Mouse (Mus musculus): ENCODE data around the gene Tjp1.

DNA sequence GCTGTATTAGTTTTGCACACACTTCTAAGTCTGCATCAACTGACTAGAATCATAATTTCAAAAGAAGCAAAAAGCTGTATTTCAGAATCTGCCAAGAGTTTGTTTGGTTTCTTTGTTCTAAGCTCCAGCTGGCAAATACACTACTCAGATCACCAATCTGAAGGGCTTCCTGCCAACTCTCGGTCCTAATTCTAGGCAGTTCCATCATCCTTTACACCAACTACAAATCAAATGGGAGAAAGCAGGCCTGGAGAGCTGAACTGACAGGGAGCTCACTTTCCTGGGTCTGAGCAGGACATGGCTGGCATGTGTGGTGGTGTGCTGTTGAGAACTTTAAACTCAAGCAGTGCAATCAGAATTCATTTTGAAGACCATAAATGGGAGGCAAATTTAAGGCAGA lies 170.0 kb downstream of the Tjp1 start:
- no peak for TF ChIP-seq POLR2A (IDR thresholded peaks at IDR 0.05; ENCODE audit: low read depth, low read length)
- no peak for TF ChIP-seq CTCF (IDR thresholded peaks at IDR 0.05; ENCODE audit: borderline replicate concordance, insufficient read depth, low read length)

Measured in embryonic fibroblast, embryonic 13.5 days (primary cell).